Mouse (Mus musculus): ENCODE results near the gene Vsir.

Vsir gene

GRCm38 (mm10) chr10:60346701-60347405 is at the start of gene Vsir:
TSS of gene Vsir (plus strand) at chr10:60346851.
- peak; percentile 83 to 85 for DNase-seq (ENCODE audit: low spot score in 2 of 2)

- no peak for DNase-seq (ENCODE audit: low spot score in 2 of 2)
Observed at GRCm38 (mm10) chr10:60299636-60300035, 47.0 kb upstream of the Vsir start.

- DNase-seq (ENCODE audit: low spot score in 2 of 2): no peak
Observed at GRCm38 (mm10) chr10:60303419-60303818, 43.2 kb upstream of the Vsir start.

- peak; percentile 61 to 72 for DNase-seq (ENCODE audit: low spot score in 2 of 2)
Observed at GRCm38 (mm10) chr10:60304854-60305628, 41.6 kb upstream of the Vsir start.

- DNase-seq (ENCODE audit: low spot score in 2 of 2): no peak
Observed at GRCm38 (mm10) chr10:60310629-60311028, 36.0 kb upstream of the Vsir start.

- no peak for DNase-seq (ENCODE audit: low spot score in 2 of 2)
Observed at GRCm38 (mm10) chr10:60313606-60314005, 33.0 kb upstream of the Vsir start.

GRCm38 (mm10) chr10:60316166-60316565 is 30.5 kb upstream of the Vsir start:
- DNase-seq (ENCODE audit: low spot score in 2 of 2): no peak

- DNase-seq (ENCODE audit: low spot score in 2 of 2): no peak
Observed at GRCm38 (mm10) chr10:60328963-60329650, 17.5 kb upstream of the Vsir start.

GRCm38 (mm10) chr10:60334583-60334982 is 12.1 kb upstream of the Vsir start:
- no peak for DNase-seq (ENCODE audit: low spot score in 2 of 2)

GRCm38 (mm10) chr10:60335021-60335420 is 11.6 kb upstream of the Vsir start:
- no peak for DNase-seq (ENCODE audit: low spot score in 2 of 2)

GRCm38 (mm10) chr10:60341528-60341927 is 5.1 kb upstream of the Vsir start:
- no peak for DNase-seq (ENCODE audit: low spot score in 2 of 2)

- peak; percentile 27 to 48 for DNase-seq (ENCODE audit: low spot score in 2 of 2)
Observed at GRCm38 (mm10) chr10:60344111-60344510, 2.5 kb upstream of the Vsir start.

- DNase-seq (ENCODE audit: low spot score in 2 of 2): no peak
Observed at GRCm38 (mm10) chr10:60346056-60346455, 595 bp upstream of the Vsir start.

GRCm38 (mm10) chr10:60347768-60348610 is 1.3 kb downstream of the Vsir start:
- DNase-seq (ENCODE audit: low spot score in 2 of 2): peak in 1 of 2 experiments; percentile 48

- peak; percentile 38 to 64 for DNase-seq (ENCODE audit: low spot score in 2 of 2)
Observed at GRCm38 (mm10) chr10:60349056-60349455, 2.4 kb downstream of the Vsir start.

- DNase-seq (ENCODE audit: low spot score in 2 of 2): peak in 1 of 2 experiments; percentile 42
Observed at GRCm38 (mm10) chr10:60349644-60350043, 3.0 kb downstream of the Vsir start.

GRCm38 (mm10) chr10:60350077-60350804 is 3.6 kb downstream of the Vsir start:
- DNase-seq (ENCODE audit: low spot score in 2 of 2): no peak

- peak; percentile 92 for DNase-seq (ENCODE audit: low spot score in 2 of 2)
Observed at GRCm38 (mm10) chr10:60350805-60351167, 4.1 kb downstream of the Vsir start.

- no peak for DNase-seq (ENCODE audit: low spot score in 2 of 2)
Observed at GRCm38 (mm10) chr10:60351248-60351647, 4.6 kb downstream of the Vsir start.

- DNase-seq (ENCODE audit: low spot score in 2 of 2): peak; percentile 82 to 84
Observed at GRCm38 (mm10) chr10:60351761-60352455, 5.3 kb downstream of the Vsir start.
